Mouse (Mus musculus): ENCODE measurements around the gene Lmtk3. TPM values are rescaled to one million over a fixed set of nuclear protein-coding genes. Genes with fewer than 3 reads are reported as not detected.

The Lmtk3 gene
- 2.9 and 3.2 TPM in 2 replicates for polyA plus RNA-seq (2014; fragmentation: Nextera tagmentation; extraction: Ambion mirVana)

DNA sequence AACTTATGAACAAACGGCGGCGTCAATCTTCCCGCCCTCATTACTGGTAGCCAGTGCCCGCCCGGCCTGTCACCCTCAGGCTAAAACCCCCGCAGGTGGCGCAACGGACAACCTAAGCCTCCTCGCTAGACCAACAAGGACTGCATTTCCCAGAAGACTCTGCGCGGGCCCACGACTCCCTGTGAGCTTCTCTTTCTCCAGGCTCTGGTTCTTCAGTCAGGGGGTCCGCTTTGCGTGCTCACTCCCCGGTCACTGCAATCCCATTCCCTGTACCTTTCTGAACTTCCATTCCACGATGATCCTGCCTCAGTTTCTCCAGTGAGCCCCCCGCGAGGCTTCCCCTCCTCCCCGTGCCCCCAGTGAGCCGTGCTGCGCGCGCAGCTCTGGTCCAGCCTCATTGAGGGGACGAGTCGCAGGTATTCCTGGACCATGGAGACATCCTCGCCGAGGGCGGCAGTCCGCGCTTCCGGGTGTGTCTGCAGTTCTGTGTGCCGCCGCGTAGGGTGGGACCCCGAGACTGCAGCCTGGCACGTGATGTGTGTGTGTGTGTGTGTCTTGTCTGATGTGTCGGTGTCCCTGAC lies at the start of gene Lmtk3:
Lmtk3 (plus strand) TSS at position 228 of the 581 bp plus-strand sequence.
- H3K4me3 ChIP-seq (ENCODE audit: low read depth, low read length), result peak within 1 kb of the TSS; percentile 95
- WGBS, result under 1% methylated on average over 38 of the region's 38 CpGs
- H3K9ac ChIP-seq (replicated peaks; ENCODE audit: low read length), result peak within 1 kb of the TSS; percentile 77
- H3K36me3 ChIP-seq (replicated peaks; ENCODE audit: control insufficient read depth, insufficient read depth, low read depth, low read length), result no peaks in the 10 kb centered on the region
- H3K27me3 ChIP-seq (ENCODE audit: control insufficient read depth, insufficient read depth, low read length), result no peaks in the 10 kb centered on the region; the same call in 1 of the 2 replicates
- DNase-seq (ENCODE audit: low spot score) (peak; percentile 78), ATAC-seq (replicated peaks; ENCODE audit: insufficient number of reproducible peaks, low FRiP score, low TSS enrichment, low read depth) (peak; percentile 14; the same call in 1 of the 2 replicates)
- H3K4me1 ChIP-seq (ENCODE audit: control insufficient read depth, insufficient read depth, low read length), result no peaks in the 10 kb centered on the region
- peak within 1 kb of the TSS; percentile 94 for H3K4me2 ChIP-seq (ENCODE audit: low read depth, low read length)
- no peaks in the 10 kb centered on the region for H3K9me3 ChIP-seq (replicated peaks; ENCODE audit: control insufficient read depth, low read length)
- 0 out of 2 replicates have a peak within 1 kb of the TSS, but pooled peaks have one; percentile 35 for H3K27ac ChIP-seq (replicated peaks; ENCODE audit: low read depth, low read length)

DNA sequence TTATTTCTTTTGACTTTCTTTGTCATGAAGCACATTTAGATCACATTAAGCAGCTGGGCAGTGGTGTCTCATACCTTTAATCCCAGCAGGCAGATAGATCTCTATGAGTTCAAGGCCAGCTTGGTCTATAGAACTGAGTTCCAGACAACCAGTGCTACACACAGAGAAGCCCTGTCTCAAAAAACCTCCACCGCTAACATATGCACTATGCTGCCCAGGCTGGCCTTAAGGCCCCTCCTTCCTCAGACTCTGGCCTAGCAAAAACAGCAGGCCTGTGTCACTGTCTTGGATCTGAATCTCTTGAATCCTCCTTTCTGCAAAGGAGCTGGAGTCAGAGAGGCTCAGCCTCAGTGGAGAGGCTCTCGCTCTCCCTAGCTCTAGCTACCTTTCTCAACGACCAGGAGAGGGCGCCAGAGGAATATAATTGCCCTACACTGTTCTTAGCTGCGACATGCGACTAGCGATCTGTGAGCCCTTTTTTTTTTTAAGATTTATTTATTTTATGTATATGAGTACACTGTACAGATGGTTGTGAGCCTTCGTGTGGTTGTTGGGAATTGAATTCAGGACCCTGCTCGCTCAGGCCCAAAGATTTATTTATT lies 44.3 kb upstream of the Lmtk3 start:
- ATAC-seq (replicated peaks; ENCODE audit: insufficient number of reproducible peaks, low FRiP score, low TSS enrichment, low read depth), result peak; percentile 83; the same call in 1 of the 2 replicates
- Histone ChIP-seq H3K9ac (replicated peaks; ENCODE audit: low read length) (no peak overlapping the region), H3K4me2 (ENCODE audit: low read depth, low read length) (no peak overlapping the region), H3K9me3 (replicated peaks; ENCODE audit: control insufficient read depth, low read length) (no peaks in the 10 kb centered on the region), H3K4me1 (ENCODE audit: control insufficient read depth, insufficient read depth, low read length) (no peaks in the 10 kb centered on the region; the same call in 1 of the 2 replicates), H3K27me3 (ENCODE audit: control insufficient read depth, insufficient read depth, low read length) (no peaks in the 10 kb centered on the region), H3K4me3 (ENCODE audit: low read depth, low read length) (no peak overlapping the region), H3K27ac (replicated peaks; ENCODE audit: low read depth, low read length) (no peak overlapping the region), H3K36me3 (replicated peaks; ENCODE audit: control insufficient read depth, insufficient read depth, low read depth, low read length) (no peaks in the 10 kb centered on the region)
- peak; percentile 89 for DNase-seq (ENCODE audit: low spot score)
- WGBS, result 9% methylated on average over 9 of the region's 9 CpGs

DNA sequence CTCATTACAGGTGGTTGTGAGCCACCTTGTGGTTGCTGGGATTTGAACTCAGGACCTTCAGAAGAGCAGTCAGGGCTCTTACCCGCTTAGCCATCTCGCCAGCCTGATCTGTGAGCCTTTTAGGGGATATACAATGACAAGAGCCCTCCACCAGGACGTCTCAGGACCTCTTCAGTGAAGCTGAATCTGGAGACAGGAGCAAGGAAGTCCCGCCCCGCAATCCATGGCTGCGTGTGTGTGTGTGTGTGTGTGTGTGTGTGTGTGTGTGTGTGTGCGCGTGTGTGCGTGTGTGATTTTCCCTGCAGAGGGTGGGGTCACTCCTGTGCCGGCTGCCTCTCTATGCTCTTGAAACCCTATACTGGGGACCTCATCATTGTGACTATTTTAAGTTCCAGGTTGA lies 43.7 kb upstream of the Lmtk3 start:
- Histone ChIP-seq H3K4me3 (ENCODE audit: low read depth, low read length) (no peak overlapping the region), H3K36me3 (replicated peaks; ENCODE audit: control insufficient read depth, insufficient read depth, low read depth, low read length) (no peaks in the 10 kb centered on the region), H3K27me3 (ENCODE audit: control insufficient read depth, insufficient read depth, low read length) (no peaks in the 10 kb centered on the region), H3K4me1 (ENCODE audit: control insufficient read depth, insufficient read depth, low read length) (no peaks in the 10 kb centered on the region; the same call in 1 of the 2 replicates), H3K9ac (replicated peaks; ENCODE audit: low read length) (no peak overlapping the region), H3K9me3 (replicated peaks; ENCODE audit: control insufficient read depth, low read length) (no peaks in the 10 kb centered on the region), H3K4me2 (ENCODE audit: low read depth, low read length) (no peak overlapping the region), H3K27ac (replicated peaks; ENCODE audit: low read depth, low read length) (no peak overlapping the region)
- ATAC-seq (replicated peaks; ENCODE audit: insufficient number of reproducible peaks, low FRiP score, low TSS enrichment, low read depth) (no peak), DNase-seq (ENCODE audit: low spot score) (no peak)
- WGBS, result 69% methylated on average over 9 of the region's 10 CpGs

DNA sequence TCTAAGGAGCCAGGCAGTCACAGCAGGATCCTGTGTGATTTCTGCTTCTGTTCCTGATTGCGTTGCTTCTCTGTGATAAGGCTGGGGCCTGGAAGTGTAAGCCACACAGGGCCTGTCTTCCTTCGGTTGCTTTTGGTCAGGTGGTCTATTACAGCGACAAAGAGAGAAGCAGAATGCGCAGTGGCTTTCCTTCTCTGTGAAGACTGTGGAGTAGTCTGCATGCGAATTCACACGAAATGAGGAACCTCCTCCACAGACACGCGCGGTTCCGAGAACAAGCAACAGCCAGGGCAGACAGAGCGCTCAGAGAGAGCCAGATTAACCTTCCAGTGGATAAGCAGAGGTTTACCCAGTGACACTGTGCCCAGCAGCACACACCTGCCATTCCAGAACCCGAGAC lies 42.2 kb upstream of the Lmtk3 start:
- DNase-seq (ENCODE audit: low spot score) (no peak), ATAC-seq (replicated peaks; ENCODE audit: insufficient number of reproducible peaks, low FRiP score, low TSS enrichment, low read depth) (no peak)
- Histone ChIP-seq H3K9ac (replicated peaks; ENCODE audit: low read length) (no peak overlapping the region), H3K4me3 (ENCODE audit: low read depth, low read length) (no peak overlapping the region), H3K9me3 (replicated peaks; ENCODE audit: control insufficient read depth, low read length) (no peaks in the 10 kb centered on the region), H3K27ac (replicated peaks; ENCODE audit: low read depth, low read length) (no peak overlapping the region), H3K4me1 (ENCODE audit: control insufficient read depth, insufficient read depth, low read length) (no peaks in the 10 kb centered on the region; the same call in 1 of the 2 replicates), H3K27me3 (ENCODE audit: control insufficient read depth, insufficient read depth, low read length) (no peaks in the 10 kb centered on the region), H3K36me3 (replicated peaks; ENCODE audit: control insufficient read depth, insufficient read depth, low read depth, low read length) (no peaks in the 10 kb centered on the region), H3K4me2 (ENCODE audit: low read depth, low read length) (no peak overlapping the region)
- WGBS, result 81% methylated on average over 12 of the region's 12 CpGs

DNA sequence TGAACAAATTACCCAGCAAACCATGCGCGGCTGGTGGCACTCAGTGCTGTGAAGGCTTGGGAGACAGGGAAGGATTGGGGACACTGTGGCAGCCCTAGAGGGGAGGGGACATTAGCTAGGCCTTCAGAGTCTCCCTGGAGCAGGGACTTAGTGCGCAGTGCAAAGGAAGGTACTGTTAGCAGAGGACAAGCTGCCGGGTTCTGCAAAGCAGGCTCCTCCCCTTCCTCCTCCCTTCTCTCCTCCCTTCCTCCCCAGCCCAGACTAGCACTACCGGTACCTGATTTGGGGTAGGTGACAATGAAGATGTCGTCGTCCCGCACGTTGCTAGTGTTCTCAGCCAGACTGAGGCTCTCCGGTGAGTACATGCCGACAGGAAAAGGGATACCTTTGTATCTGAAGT lies 41.8 kb upstream of the Lmtk3 start:
- no peak overlapping the region for H3K27ac ChIP-seq (replicated peaks; ENCODE audit: low read depth, low read length)
- no peaks in the 10 kb centered on the region; the same call in 1 of the 2 replicates for H3K4me1 ChIP-seq (ENCODE audit: control insufficient read depth, insufficient read depth, low read length)
- peak overlapping the region; percentile 14; the same call in 1 of the 2 replicates for H3K4me3 ChIP-seq (ENCODE audit: low read depth, low read length)
- no peaks in the 10 kb centered on the region for H3K27me3 ChIP-seq (ENCODE audit: control insufficient read depth, insufficient read depth, low read length)
- H3K9me3 ChIP-seq (replicated peaks; ENCODE audit: control insufficient read depth, low read length), result no peaks in the 10 kb centered on the region
- H3K9ac ChIP-seq (replicated peaks; ENCODE audit: low read length), result peak overlapping the region; percentile 5; the same call in 1 of the 2 replicates
- 35% methylated on average over 11 of the region's 11 CpGs for WGBS
- no peaks in the 10 kb centered on the region for H3K36me3 ChIP-seq (replicated peaks; ENCODE audit: control insufficient read depth, insufficient read depth, low read depth, low read length)
- DNase-seq (ENCODE audit: low spot score), result no peak
- H3K4me2 ChIP-seq (ENCODE audit: low read depth, low read length), result peak overlapping the region; percentile 33; the same call in 1 of the 2 replicates
- ATAC-seq (replicated peaks; ENCODE audit: insufficient number of reproducible peaks, low FRiP score, low TSS enrichment, low read depth), result no peak

DNA sequence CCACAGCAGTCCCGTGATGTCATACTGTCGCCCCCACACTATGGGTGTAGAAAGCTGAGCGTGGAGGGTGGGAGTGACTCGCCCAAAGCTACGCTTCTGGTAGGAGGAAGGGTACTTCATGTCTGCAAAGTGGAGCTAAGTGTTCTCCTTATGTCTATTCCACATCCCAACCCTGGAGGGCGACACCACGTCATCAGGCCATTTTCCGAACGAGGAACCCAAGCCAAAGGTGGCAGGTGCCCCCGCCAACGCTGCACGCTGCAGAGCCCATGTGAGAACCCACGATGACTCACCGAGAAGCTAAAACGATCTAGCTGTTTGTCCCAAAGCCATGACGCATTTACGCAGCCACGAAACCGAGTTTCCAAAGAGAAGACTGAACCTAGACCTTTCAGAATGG lies 41.2 kb upstream of the Lmtk3 start:
- H3K4me1 ChIP-seq (ENCODE audit: control insufficient read depth, insufficient read depth, low read length), result no peaks in the 10 kb centered on the region; the same call in 1 of the 2 replicates
- no peaks in the 10 kb centered on the region for H3K27me3 ChIP-seq (ENCODE audit: control insufficient read depth, insufficient read depth, low read length)
- no peak overlapping the region for H3K27ac ChIP-seq (replicated peaks; ENCODE audit: low read depth, low read length)
- peak overlapping the region; percentile 5; the same call in 1 of the 2 replicates for H3K9ac ChIP-seq (replicated peaks; ENCODE audit: low read length)
- peak overlapping the region; percentile 33; the same call in 1 of the 2 replicates for H3K4me2 ChIP-seq (ENCODE audit: low read depth, low read length)
- DNase-seq (ENCODE audit: low spot score), result no peak
- no peak for ATAC-seq (replicated peaks; ENCODE audit: insufficient number of reproducible peaks, low FRiP score, low TSS enrichment, low read depth)
- peak overlapping the region; percentile 14; the same call in 1 of the 2 replicates for H3K4me3 ChIP-seq (ENCODE audit: low read depth, low read length)
- H3K36me3 ChIP-seq (replicated peaks; ENCODE audit: control insufficient read depth, insufficient read depth, low read depth, low read length), result no peaks in the 10 kb centered on the region
- 37% methylated on average over 19 of the region's 19 CpGs for WGBS
- no peaks in the 10 kb centered on the region for H3K9me3 ChIP-seq (replicated peaks; ENCODE audit: control insufficient read depth, low read length)

DNA sequence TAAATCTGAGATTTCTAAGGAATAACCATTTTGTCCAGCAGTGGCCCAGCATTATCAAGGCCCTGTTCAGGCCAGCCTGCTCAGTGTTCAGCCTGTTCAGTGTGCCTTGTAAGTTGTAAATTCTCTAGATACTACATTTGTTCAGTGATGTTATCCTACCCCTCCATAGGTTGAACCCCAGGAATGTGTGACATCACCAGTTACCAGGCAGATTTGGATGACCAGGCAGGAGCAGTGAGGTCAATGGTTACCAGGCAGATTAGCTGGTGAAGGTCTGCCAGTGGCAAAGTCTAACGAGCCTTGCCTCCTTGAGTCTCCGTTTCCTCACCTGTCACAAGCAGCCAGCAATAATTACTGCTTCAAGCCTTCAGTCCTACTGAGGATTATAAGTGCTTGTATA lies 39.2 kb upstream of the Lmtk3 start:
- Histone ChIP-seq H3K4me2 (ENCODE audit: low read depth, low read length) (no peak overlapping the region), H3K9ac (replicated peaks; ENCODE audit: low read length) (no peak overlapping the region), H3K4me3 (ENCODE audit: low read depth, low read length) (no peak overlapping the region), H3K4me1 (ENCODE audit: control insufficient read depth, insufficient read depth, low read length) (no peaks in the 10 kb centered on the region; the same call in 1 of the 2 replicates), H3K9me3 (replicated peaks; ENCODE audit: control insufficient read depth, low read length) (no peaks in the 10 kb centered on the region), H3K27me3 (ENCODE audit: control insufficient read depth, insufficient read depth, low read length) (no peaks in the 10 kb centered on the region), H3K27ac (replicated peaks; ENCODE audit: low read depth, low read length) (no peak overlapping the region), H3K36me3 (replicated peaks; ENCODE audit: control insufficient read depth, insufficient read depth, low read depth, low read length) (no peaks in the 10 kb centered on the region)
- DNase-seq (ENCODE audit: low spot score) (peak; percentile 75), ATAC-seq (replicated peaks; ENCODE audit: insufficient number of reproducible peaks, low FRiP score, low TSS enrichment, low read depth) (no peak)
- 39% methylated on average over 2 of the region's 2 CpGs for WGBS

DNA sequence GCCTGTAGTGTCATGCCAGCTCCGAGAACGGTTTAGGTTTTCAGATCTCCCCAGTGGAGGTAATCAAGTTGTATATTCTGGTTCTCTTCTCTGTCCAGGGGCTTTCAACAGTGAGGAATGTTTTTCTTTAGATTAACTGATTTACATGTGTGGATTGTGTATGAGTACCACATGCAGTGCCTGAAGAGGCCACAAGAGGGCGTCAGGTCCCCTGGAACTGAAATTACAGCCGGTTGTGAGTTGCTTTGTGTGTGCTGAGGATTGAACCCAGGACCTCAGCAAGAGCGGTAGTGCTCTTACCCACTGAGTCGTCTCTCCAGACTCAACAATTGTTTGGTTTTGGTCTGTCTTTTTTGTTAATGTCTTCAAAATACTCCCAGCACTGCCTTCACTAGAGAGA lies 37.0 kb upstream of the Lmtk3 start:
- Histone ChIP-seq H3K4me3 (ENCODE audit: low read depth, low read length) (no peak overlapping the region), H3K27ac (replicated peaks; ENCODE audit: low read depth, low read length) (no peak overlapping the region), H3K36me3 (replicated peaks; ENCODE audit: control insufficient read depth, insufficient read depth, low read depth, low read length) (no peaks in the 10 kb centered on the region), H3K4me2 (ENCODE audit: low read depth, low read length) (no peak overlapping the region), H3K27me3 (ENCODE audit: control insufficient read depth, insufficient read depth, low read length) (no peaks in the 10 kb centered on the region), H3K9me3 (replicated peaks; ENCODE audit: control insufficient read depth, low read length) (no peaks in the 10 kb centered on the region), H3K9ac (replicated peaks; ENCODE audit: low read length) (no peak overlapping the region), H3K4me1 (ENCODE audit: control insufficient read depth, insufficient read depth, low read length) (no peaks in the 10 kb centered on the region; the same call in 1 of the 2 replicates)
- 67% methylated on average over 6 of the region's 6 CpGs for WGBS
- ATAC-seq (replicated peaks; ENCODE audit: insufficient number of reproducible peaks, low FRiP score, low TSS enrichment, low read depth) (no peak), DNase-seq (ENCODE audit: low spot score) (no peak)

All from embryonic facial prominence, embryonic 11.5 days (tissue).